Mouse (Mus musculus) G1E (cell line): ENCODE measurements around the gene Gpc6.

ENCODE experiments used
- CTCF ChIP-seq: IDR thresholded peaks from 2 replicates; pipeline ENCODE4 v1.5.1; 2012; ENCODE audit warnings: low read depth, low read length, inconsistent platforms, mixed read lengths
- GATA1 ChIP-seq: IDR thresholded peaks from 2 replicates; pipeline ENCODE4 v1.6.1; 2012; ENCODE audit warnings: borderline replicate concordance, low read length, inconsistent platforms, mixed read lengths
- POLR2AphosphoS5 ChIP-seq: IDR thresholded peaks from 2 replicates; pipeline ENCODE4 v1.6.1; 2012; ENCODE audit warnings: low read depth, low read length, inconsistent platforms; ENCODE audit not compliant: insufficient replicate concordance
- TAL1 ChIP-seq: conservative IDR thresholded peaks from 2 replicates; pipeline ENCODE4 v1.6.1; 2012; ENCODE audit warnings: low read depth, low read length, inconsistent platforms, mixed read lengths

- no peak for TF ChIP-seq CTCF
- TF ChIP-seq POLR2AphosphoS5: no peak
- TF ChIP-seq TAL1: no peak
- TF ChIP-seq GATA1: no peak
Measured at GRCm38 (mm10) chr14:117849591-117850505, 924.7 kb downstream of the Gpc6 start.
